Mouse (Mus musculus) cortical plate, adult 2 months (tissue): ENCODE measurements around the gene Sdc1. TPM values are rescaled to one million over a fixed set of nuclear protein-coding genes. Genes with fewer than 3 reads are reported as not detected.

Source experiments
- H3K27ac ChIP-seq: fragments of 200-500 bp; 2 replicates; pipeline ENCODE4 v1.5.1; 2012; ENCODE audit warnings: low read length, control low read depth, inconsistent platforms; ENCODE audit not compliant: insufficient read depth
- H3K4me1 ChIP-seq: fragments of 200-500 bp; 2 replicates; pipeline ENCODE4 v1.6.1; 2011; ENCODE audit warnings: low read length; ENCODE audit not compliant: control insufficient read depth, insufficient read depth
- H3K4me3 ChIP-seq: fragments of 200-500 bp; 2 replicates; pipeline ENCODE4 v1.5.1; 2011; ENCODE audit warnings: mild to moderate bottlenecking, low read length, control low read depth; ENCODE audit not compliant: insufficient read depth
- CTCF ChIP-seq: fragments of 200-500 bp; IDR thresholded peaks from 2 replicates; pipeline ENCODE4 v1.5.1; 2011; ENCODE audit warnings: mild to moderate bottlenecking, control low read depth, low read length; ENCODE audit not compliant: insufficient read depth; ENCODE audit errors: extremely low read depth
- POLR2A ChIP-seq: fragments of 200-500 bp; IDR thresholded peaks from 2 replicates; pipeline ENCODE4 v1.6.1; 2011; ENCODE audit warnings: mild to moderate bottlenecking, low read length, control low read depth; ENCODE audit not compliant: insufficient read depth; ENCODE audit errors: extremely low read depth
- polyA plus RNA-seq: library from polyadenylated mRNA; depleted of rRNA; stranded (reverse); fragments of >200 nt; gene quantifications from 2 replicates; pipeline ENCODE4 v1.2.3, GENCODE M21; 2012

The Sdc1 gene
- polyA plus RNA-seq, 1 experiment, result 1.7 TPM

DNA sequence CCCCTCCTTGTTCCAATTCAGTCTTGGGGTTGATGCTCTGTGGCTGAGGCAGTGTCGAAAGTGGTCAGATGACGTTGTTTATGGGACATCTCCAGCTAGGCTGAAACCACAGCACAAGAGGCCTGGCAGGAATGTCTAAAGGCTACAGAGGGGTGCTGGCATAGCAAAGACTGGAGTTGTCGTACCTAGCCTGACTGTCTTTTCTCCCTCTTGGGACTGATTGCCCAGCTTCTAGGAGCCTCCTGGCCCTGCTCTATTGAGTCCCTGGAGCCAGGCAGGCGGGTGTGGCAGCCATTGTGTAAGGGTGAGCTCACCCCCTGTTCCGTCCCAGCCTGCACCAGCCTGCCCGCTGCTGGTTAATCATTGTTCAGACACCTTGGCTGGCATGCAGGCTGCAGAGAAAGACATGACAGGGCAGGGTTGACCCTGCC is 40.3 kb downstream of the Sdc1 start:
- no peaks in the 10 kb centered on the region for H3K4me1 ChIP-seq
- TF ChIP-seq POLR2A (no peak), CTCF (no peak)
- no peak overlapping the region for H3K4me3 ChIP-seq
- no peak overlapping the region for H3K27ac ChIP-seq

DNA sequence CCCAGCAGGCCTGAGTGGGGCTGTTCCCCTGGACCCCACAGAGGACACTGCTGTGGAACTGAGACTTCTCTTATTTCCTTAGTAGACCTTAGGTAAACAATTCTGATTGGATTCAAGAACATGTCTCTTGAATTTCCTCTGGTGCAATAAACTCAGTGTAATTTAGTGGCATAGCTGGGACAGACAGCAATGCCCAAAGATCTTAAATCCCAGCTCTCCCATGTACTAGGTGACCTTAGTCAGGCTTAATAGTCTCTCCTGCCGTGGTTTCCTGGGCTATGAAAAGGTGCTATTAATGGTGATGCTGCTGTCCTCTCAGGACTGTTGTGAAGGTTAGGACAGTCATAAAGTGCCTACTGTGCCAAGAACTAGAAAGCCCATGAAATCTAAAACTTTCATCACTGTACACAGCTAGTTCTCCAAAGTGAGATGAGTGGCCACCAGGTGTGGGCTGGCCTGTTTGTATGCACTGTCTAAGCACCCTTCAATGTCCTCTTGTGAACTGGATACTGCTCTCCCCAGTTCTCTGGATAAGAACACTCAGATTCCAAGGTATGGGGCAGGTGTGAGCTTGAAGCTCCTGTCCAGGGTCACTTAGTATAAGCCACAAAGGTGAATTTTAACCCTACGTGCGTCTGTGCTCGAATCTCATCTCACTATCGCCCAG is 40.9 kb downstream of the Sdc1 start:
- TF ChIP-seq POLR2A (no peak), CTCF (no peak)
- no peak overlapping the region for H3K27ac ChIP-seq
- no peaks in the 10 kb centered on the region for H3K4me1 ChIP-seq
- no peak overlapping the region for H3K4me3 ChIP-seq

DNA sequence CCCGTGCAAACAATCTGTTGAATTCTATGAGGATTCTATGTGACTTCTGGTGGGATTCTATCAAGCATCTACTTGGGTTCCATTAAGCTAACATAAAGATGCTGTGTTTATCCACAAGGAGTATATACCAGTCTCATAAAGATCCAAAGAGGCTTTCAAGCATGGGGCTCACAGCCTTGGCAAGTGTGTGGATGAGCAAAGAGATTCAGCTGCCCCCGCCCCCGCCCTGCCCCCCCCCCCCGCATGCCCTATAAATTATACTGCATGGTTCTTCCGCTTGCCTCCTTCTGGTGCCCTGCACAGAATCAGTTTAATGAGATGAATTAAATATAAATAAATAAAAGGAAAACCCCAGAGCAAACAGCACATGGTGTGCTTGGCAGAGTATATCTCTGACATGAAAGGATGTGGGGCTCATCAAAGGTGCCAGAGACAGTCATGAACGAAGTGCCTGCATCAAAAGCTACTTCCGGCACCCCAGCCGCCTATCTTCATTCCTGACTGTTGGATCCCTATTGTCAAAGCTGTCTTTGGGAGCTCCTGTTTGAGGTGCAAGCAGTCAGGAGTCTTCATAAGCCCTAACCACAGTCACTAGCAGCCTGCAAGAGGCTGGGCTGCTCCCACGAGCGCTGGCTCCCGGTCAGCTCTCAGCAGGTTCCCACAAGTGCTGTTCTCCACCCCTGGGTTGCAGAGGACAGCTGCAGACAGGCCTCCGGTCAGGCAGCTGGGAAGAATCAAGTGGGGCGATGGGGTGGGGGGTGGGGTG is 46.5 kb downstream of the Sdc1 start:
- TF ChIP-seq POLR2A (no peak), CTCF (no peak)
- Histone ChIP-seq H3K4me1 (no peaks in the 10 kb centered on the region), H3K4me3 (no peak overlapping the region), H3K27ac (no peak overlapping the region)

DNA sequence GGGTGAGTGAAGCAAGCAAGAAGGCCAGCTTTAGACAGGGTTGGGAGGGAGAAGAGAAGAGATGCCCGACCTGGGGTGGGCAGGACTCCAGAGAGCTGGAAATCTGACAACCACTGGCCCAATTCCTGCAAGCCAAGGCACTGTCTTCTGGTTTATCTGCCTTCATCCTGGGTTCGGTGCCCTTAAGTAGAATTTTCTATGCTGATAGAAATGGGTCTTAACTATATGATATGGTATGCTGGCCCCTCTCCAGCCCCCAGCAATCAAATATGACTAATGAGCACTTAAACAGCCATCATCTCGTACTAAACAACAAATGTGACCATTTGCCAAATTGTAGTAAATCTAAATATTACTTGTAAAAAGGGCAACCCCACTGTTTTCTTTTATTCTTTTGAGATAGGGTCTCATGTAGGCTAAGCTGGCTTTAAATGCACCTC is 47.1 kb downstream of the Sdc1 start:
- TF ChIP-seq POLR2A, result no peak
- no peak for TF ChIP-seq CTCF
- no peak overlapping the region for H3K4me3 ChIP-seq
- no peaks in the 10 kb centered on the region for H3K4me1 ChIP-seq
- no peak overlapping the region for H3K27ac ChIP-seq

DNA sequence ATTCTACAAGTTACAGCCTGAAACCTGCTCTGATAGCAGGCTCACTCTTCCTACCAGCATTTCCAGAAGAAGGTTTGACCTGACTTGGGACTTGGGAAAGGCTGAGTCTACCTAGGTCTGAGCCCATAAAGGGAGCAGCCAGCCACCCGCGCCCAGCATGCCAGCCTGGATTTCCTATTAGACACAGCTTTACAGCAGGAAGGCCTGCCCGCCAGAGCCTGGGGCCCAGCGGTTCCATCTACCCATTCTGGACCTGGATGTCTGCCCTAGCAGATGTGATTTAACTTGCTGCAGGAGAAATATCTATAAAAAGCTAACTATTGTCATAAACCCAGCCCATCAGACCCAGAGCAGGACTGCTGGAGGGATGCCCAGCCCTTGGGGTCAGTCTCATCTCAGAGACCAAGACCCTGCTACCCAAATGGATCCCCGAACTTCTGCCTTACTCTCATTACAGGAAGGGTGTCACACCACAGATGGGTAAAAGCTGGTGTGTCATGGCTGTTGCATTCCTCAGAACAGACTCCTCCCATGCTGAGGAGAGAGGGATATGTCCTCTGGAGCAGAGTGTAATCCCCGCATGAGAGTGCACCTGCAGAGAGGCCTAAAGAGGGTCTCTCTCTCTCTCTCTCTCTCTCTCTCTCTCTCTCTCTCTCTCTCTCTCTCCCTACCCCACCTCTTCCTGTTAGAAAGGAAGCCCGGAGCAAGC is 54.0 kb downstream of the Sdc1 start:
- Histone ChIP-seq H3K27ac (no peak overlapping the region), H3K4me1 (no peaks in the 10 kb centered on the region), H3K4me3 (no peak overlapping the region)
- TF ChIP-seq POLR2A (no peak), CTCF (no peak)

DNA sequence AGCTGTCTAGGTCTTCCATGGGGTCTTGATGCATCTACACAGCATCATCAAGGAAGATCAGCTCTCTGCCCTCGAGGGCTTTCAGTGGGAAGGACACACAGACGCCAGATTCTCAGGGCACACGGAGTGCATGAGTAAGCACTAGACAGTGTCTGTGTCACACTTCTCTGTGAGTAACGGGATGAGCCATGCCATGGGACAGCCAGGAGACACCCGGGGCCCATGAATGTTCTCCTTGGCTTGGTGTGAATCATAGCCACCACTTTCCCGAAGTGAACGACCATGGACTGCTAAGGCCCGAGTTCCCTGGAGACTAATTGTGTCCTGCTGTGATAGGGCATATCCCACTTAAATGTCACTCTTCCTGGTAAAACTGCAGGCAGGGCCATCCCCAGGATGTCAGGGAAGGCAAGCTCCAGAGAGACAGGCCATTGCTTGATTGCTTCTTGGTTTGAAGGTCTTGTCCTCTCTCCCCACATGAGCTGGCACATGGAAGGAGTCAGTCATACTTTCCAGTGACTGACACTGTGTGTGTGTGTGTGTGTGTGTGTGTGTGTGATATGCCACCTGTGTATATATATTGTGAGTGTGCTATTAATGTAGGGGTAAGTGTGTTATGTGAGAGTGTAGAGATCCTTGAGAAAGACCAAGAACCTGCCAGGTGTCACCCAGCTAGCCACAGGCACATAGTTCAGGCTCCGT is 56.0 kb downstream of the Sdc1 start:
- no peak overlapping the region for H3K4me3 ChIP-seq
- no peaks in the 10 kb centered on the region for H3K4me1 ChIP-seq
- H3K27ac ChIP-seq, result no peak overlapping the region
- TF ChIP-seq POLR2A (no peak), CTCF (no peak)

DNA sequence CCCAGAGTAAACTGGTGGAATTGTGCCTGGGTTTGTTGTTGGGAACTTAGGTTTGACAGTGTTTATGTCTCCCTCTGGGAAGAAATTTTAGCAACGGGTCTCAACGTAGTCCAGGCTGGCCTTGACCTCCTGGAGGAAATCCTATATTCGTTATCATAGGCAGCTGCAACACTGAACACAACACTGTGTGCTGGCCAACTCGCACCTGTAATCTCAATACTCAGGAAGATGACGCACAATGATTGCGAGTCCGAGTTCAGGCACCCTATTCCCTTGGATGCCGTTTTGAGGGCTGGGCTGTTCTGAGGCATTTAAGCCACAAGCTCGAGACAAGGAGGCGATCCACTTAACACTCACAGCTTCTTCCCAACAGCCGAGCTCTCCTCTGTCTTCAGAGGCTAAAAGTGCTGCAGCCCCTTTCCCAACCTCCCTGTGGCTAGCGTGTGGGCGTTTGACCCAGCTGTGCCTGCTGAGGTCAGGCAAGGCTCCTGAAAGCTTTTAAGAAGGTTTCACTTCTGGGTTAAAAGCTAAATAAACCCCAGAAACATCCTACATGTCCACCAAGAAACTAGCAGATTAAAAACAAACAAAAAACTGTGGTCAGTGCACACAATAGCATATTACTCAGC is 58.0 kb downstream of the Sdc1 start:
- no peak overlapping the region for H3K4me3 ChIP-seq
- no peak for TF ChIP-seq POLR2A
- no peaks in the 10 kb centered on the region for H3K4me1 ChIP-seq
- no peak overlapping the region for H3K27ac ChIP-seq

DNA sequence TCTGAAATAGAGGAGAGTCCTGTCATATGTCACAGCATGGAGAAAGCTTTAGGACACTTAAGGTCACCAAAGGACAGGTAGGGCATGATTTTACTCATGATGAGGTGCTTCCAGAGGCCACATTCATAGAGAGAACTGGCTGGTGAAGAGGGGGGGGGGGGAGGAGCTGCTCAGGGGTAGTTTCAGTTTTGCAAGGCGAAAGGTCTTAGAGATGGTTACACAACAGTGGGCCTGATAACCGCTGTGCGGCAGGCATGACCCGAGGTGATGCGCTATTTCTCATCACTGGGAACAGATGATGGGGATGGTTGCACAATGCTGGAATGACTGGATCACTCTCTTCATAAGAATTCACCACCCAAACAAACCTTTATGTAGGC is 58.5 kb downstream of the Sdc1 start:
- Histone ChIP-seq H3K4me1 (no peaks in the 10 kb centered on the region), H3K27ac (no peak overlapping the region), H3K4me3 (no peak overlapping the region)
- TF ChIP-seq CTCF (no peak), POLR2A (no peak)

DNA sequence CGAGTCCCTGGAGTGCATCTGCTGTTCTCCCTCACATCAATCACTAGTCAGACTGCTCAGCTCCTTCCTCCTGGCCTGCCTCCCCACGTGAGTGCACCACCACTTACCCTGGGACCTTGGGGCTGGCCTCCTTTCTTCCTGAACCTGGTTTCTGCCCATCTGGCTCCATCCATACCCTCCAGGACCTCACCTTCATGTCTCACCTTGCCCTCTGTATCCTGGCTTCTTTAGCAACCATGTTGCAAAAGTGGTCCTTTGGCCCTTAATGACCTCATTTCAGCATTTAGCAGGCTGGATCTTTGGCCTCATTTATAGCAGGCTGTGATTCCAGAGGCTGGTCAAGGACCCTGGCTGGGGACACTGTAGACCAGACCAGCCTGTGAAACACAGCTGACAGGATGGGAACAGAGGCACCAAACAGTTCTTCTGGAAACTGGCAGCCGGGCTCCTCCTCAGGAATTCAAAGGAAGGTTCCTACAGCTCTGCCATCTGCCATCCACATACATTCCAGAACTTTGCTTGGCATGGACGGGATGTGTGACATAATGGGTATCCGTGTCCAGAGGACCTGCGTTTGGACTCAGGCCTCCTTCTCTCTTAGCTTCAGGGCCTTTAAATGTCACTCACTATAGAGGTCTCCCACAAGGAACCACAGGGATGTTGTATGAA is 60.0 kb downstream of the Sdc1 start:
- TF ChIP-seq CTCF, result no peak
- no peak for TF ChIP-seq POLR2A
- Histone ChIP-seq H3K4me3 (no peak overlapping the region), H3K27ac (no peak overlapping the region), H3K4me1 (no peaks in the 10 kb centered on the region)

DNA sequence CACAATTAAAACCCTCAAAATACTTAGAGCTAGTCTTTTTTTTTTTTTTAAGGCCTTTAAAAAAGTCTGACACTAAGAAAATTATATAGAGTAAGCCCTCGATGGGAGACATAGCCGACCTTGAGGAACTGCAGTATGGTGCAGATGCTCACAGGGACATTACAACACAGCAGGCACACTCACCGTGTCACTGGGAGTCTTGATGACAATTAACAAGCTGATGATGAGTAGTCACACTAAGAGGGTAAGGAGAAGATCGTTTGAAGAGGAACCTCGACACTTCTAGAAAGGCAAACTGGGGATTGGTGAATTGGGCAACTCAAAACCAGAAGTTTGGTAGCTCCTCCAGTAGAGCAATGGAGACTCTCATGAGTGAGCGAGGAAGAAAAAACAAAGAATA is 60.6 kb downstream of the Sdc1 start:
- Histone ChIP-seq H3K27ac (no peak overlapping the region), H3K4me1 (no peaks in the 10 kb centered on the region), H3K4me3 (no peak overlapping the region)
- TF ChIP-seq CTCF, result no peak
- no peak for TF ChIP-seq POLR2A
